Mouse (Mus musculus) limb, embryonic 14.5 days (tissue): ENCODE measurements around the gene Coa7. TPM values are rescaled to one million over a fixed set of nuclear protein-coding genes. Genes with fewer than 3 reads are reported as not detected.
A peak's percentile ranks its signal among the peaks of the same experiment; 100 is the strongest.

Source experiments
- ATAC-seq: fragments of 200-750 bp; cut with Nextera tagmentation; 2 replicates; pipeline ENCODE4 v1.8.0; 2017; ENCODE audit warnings: low read depth, moderate number of reproducible peaks, moderate TSS enrichment; ENCODE audit not compliant: low FRiP score
- DNase-seq: peaks from one replicate; pipeline ENCODE4 v3.0.0-alpha.2; 2015; ENCODE audit warnings: low spot score
- H3K27ac ChIP-seq: fragments of 300-500 bp; sonication (generic); replicated peaks from 2 replicates; pipeline ENCODE4 v1.5.1; 2014; ENCODE audit warnings: low read depth, mild to moderate bottlenecking, low read length, moderate library complexity, mixed read lengths
- H3K27me3 ChIP-seq: fragments of 300-500 bp; sonication (generic); 2 replicates; pipeline ENCODE4 v1.6.1; 2014; ENCODE audit warnings: low read length, mixed read lengths; ENCODE audit not compliant: control insufficient read depth, insufficient read depth
- H3K36me3 ChIP-seq: fragments of 300-500 bp; sonication (generic); 2 replicates; pipeline ENCODE4 v1.6.1; 2014; ENCODE audit warnings: mild to moderate bottlenecking, low read length, moderate library complexity, mixed read lengths; ENCODE audit not compliant: control insufficient read depth, insufficient read depth
- H3K4me1 ChIP-seq: fragments of 300-500 bp; sonication (generic); 2 replicates; pipeline ENCODE4 v1.6.1; 2014; ENCODE audit warnings: antibody characterized with exemption, low read length, mixed read lengths; ENCODE audit not compliant: control insufficient read depth, insufficient read depth
- H3K4me2 ChIP-seq: fragments of 300-500 bp; sonication (generic); replicated peaks from 2 replicates; pipeline ENCODE4 v1.6.1; 2014; ENCODE audit warnings: low read depth, mild to moderate bottlenecking, low read length, moderate library complexity; ENCODE audit not compliant: severe bottlenecking
- H3K4me3 ChIP-seq: fragments of 300-500 bp; sonication (generic); replicated peaks from 2 replicates; pipeline ENCODE4 v1.5.1; 2014; ENCODE audit warnings: low read length
- H3K9ac ChIP-seq: fragments of 300-500 bp; sonication (generic); 2 replicates; pipeline ENCODE4 v1.6.1; 2014; ENCODE audit warnings: mild to moderate bottlenecking, low read depth, low read length, moderate library complexity; ENCODE audit not compliant: severe bottlenecking
- H3K9me3 ChIP-seq: fragments of 300-500 bp; sonication (generic); 2 replicates; pipeline ENCODE4 v1.6.1; 2016; ENCODE audit warnings: low read length; ENCODE audit not compliant: control insufficient read depth
- POLR2A ChIP-seq: fragments of 200-500 bp; IDR thresholded peaks from 2 replicates; pipeline ENCODE4 v1.8.0; 2012; ENCODE audit warnings: inconsistent platforms, mild to moderate bottlenecking, moderate library complexity, borderline replicate concordance; ENCODE audit not compliant: insufficient read depth, insufficient read length; ENCODE audit errors: extremely low read depth
- WGBS: fragments of 180-500 bp; shearing (Covaris S2); extraction: QIAGEN DNeasy Blood & Tissue Kit; methylation state at CpG from one replicate; pipeline ENCODE4 v1.1.7; 2014; 5-methylcytosine and 5-hydroxymethylcytosine counted together
- polyA plus RNA-seq, 2 experiments: library from polyadenylated mRNA; depleted of rRNA in 1 of 2; stranded (reverse) in 1 of 2; unstranded in 1 of 2; fragments of >200 nt; fragmentation: Nextera tagmentation in 1 of 2; extraction: Ambion mirVana in 1 of 2; gene quantifications; 2 replicates each; pipeline versions ENCODE4 v1.2.1 to v1.2.3; 2012 to 2014

Coa7 gene
- polyA plus RNA-seq, 2 experiments, result 17.1 to 39.0 TPM

DNA sequence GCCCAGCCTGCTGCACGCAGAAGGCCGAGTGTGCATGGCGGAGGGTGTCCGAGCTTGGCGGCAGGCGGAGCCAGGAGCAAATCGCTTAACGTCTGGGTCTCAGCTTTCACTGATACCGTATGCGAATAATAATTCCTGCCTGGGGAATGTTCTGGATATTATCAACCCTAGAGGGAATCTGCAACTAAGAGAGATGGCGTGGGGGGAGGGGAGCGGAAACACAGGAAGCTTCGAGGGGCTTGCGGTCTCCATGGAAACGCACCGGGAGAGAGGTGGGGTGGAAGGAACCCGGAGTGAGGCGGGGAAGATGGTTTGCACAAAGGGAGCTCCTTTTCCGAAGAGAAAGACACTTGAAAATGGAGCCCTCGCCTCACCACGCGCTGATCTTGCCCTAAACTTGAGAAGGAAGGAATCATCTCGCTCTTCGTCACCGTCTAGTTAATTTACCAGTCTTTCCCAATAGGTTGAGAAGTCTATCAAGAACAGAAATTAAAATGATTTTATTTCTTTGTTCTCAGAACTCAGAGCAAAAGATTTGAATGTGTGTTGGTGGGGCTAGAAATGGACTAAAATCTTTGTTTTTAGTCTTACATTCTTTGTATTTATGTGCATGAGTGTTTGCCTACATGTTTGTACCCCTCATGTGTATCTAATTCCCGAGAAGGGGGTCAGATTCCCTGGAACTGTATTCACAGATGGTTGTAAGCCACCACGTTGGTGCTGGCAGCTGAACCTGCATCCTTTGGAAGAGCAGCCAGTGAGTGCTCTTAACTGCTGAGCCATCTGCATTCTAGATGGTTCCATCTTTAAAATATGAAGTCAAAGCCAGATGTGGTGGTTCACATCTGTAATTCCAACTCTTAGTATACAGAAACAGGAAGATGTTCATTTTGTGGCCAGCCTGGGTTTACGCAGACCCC lies 32.5 kb downstream of the Coa7 start:
- H3K9ac ChIP-seq, result peak overlapping the region; percentile 18
- peak overlapping the region; percentile 44 for H3K4me2 ChIP-seq
- no peaks in the 10 kb centered on the region for H3K27me3 ChIP-seq
- H3K9me3 ChIP-seq, result no peaks in the 10 kb centered on the region
- peaks cover 55% of the 10 kb centered on the region for H3K4me1 ChIP-seq
- peak overlapping the region; percentile 25 for H3K4me3 ChIP-seq
- ATAC-seq (peak; percentile 79), DNase-seq (peak; percentile 88)
- 0 out of 2 replicates have a peak, but pooled peaks have one; percentile 19 for TF ChIP-seq POLR2A
- H3K27ac ChIP-seq, result peak overlapping the region; percentile 86
- no peaks in the 10 kb centered on the region for H3K36me3 ChIP-seq
- 5% methylated on average over 28 of the region's 28 CpGs for WGBS

DNA sequence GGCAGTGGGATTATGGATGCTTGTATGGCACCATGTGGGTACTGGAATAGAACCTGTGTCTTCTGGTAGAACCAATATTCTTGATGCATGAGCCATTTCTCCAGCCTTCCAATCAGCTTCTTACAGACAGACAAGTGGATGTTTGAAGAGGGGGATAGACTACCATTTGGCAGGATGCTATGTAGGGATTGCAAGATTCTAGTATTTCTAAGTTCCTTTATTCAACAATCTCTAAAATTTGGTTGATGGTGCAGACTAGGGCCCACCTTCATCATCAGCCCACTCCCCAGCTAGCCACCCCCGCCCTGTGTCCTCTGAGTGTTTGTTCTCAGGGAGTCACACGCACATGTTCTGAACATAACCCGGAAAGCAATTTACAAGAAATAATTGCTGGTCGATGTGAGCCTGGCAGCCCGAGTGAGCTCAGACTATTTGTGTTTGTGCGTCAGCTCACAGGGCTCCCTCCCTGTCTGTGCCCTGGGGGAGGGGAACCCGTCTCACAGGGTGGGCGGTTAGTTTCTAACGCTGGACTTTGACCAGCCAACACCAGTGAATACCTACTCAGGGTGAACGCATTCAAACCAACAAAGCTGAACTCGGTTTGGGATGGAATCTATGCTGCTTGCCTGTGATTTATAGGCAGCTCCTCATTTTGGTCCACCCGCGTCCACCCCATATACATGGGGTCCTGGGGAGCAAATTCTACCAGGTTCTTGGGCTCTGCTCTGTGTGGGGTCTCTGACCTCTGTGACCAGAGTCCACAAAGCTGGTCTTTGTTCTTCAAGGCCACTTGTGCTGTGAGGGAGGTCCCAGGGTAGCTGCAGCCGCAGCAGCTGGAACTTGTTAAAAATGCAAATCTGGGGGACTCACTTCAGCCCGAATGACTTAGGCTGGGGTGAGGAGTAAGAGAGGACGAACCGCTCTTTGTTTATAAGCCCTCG lies 34.7 kb downstream of the Coa7 start:
- H3K4me2 ChIP-seq, result peak overlapping the region; percentile 24
- ATAC-seq, result peak; percentile 66
- no peaks in the 10 kb centered on the region for H3K27me3 ChIP-seq
- no peaks in the 10 kb centered on the region for H3K9me3 ChIP-seq
- peaks cover 44% of the 10 kb centered on the region for H3K4me1 ChIP-seq
- WGBS, result 5% methylated on average over 18 of the region's 18 CpGs
- peak; percentile 47 for DNase-seq
- peak overlapping the region; percentile 83 for H3K27ac ChIP-seq
- no peak for TF ChIP-seq POLR2A
- no peak overlapping the region; the same call in 1 of the 2 replicates for H3K9ac ChIP-seq
- no peak overlapping the region for H3K4me3 ChIP-seq
- no peaks in the 10 kb centered on the region for H3K36me3 ChIP-seq

DNA sequence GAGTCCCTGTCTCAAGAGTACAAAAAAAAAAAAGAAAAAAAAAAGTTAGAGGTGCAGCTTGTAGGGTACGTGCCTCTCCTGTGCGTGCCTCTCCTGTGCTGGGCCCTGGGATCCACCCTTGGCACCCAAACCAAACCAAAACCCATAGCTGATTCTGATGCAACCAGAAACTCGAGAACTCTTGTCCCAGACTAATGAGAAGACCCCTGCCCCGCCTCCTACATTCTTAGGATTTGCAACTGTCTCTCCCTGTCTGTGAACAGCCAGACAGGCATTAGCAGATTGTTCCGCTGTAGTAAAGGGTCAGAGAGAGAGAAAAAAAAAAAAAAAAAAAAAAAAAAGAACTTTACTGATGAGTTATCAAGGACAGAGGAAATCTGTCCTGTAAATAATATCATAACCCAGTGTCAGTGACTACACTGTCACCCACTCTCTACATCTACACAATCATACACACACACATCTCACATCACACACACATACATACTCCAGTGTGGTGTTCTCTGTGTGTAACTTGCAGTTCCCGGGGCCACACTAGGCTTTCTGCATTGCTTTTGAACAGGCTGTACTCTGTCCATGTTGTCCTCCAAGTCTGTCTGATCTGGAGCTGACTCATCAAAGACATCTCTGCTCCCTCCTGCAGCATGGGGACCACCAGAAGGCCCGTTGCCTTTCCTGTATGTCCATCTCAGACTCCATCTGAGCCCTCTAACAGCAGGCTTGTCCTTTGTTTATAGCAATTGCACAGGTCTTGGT lies 35.6 kb downstream of the Coa7 start:
- Histone ChIP-seq H3K27ac (peak overlapping the region; percentile 83), H3K4me1 (peaks cover 42% of the 10 kb centered on the region), H3K36me3 (no peaks in the 10 kb centered on the region), H3K9ac (no peak overlapping the region; the same call in 1 of the 2 replicates), H3K27me3 (no peaks in the 10 kb centered on the region), H3K4me2 (peak overlapping the region; percentile 24), H3K4me3 (no peak overlapping the region), H3K9me3 (no peaks in the 10 kb centered on the region)
- WGBS, result 15% methylated on average over 7 of the region's 7 CpGs
- ATAC-seq, result peak; percentile 58; the same call in 1 of the 2 replicates
- peak; percentile 72 for DNase-seq
- TF ChIP-seq POLR2A, result no peak

DNA sequence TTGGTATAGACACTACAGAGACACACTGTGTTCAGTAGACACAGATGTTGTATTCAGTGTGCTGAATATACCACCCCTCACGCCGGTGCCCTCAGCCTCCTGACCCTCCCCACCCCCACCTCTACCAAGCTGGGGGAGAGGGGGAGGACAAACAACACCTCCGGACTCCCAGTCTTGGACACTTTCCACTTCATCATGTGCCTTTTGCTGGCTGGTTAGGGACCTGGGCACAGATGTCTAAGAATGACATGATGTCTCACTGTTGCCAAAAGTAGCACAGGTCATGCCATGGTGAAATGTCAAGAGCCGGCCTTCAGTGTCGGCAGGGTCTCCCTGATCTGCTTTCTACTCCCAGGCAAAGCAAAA lies 36.2 kb downstream of the Coa7 start:
- Histone ChIP-seq H3K27ac (peak overlapping the region; percentile 55; the same call in 1 of the 2 replicates), H3K4me2 (no peak overlapping the region), H3K36me3 (no peaks in the 10 kb centered on the region), H3K27me3 (no peaks in the 10 kb centered on the region), H3K9me3 (no peaks in the 10 kb centered on the region), H3K4me1 (peaks cover 36% of the 10 kb centered on the region), H3K9ac (no peak overlapping the region), H3K4me3 (no peak overlapping the region)
- DNase-seq (no peak), ATAC-seq (no peak)
- no peak for TF ChIP-seq POLR2A
- WGBS, result 25% methylated on average over 5 of the region's 5 CpGs
